In the genomic region with DNA sequence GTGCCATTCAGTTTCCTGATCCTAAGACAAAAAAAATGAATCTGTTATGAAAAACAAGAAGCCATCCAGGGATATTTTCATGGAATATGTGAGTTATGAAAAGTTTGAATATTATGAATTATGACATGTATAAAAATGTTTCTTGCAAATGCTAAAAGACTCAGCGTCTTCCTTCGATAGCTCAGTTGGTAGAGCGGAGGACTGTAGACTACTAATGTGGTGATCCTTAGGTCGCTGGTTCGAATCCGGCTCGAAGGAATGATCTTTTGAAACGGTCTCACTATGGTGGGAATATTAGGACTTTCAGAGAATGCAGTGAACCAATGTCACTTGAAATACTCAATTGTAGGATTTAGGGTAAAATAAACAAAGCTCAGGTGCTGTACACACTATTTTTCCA, we compare ENCODE assay signal across 8 mouse cellular contexts. TPM values are rescaled to one million over a fixed set of nuclear protein-coding genes. Genes with fewer than 3 reads are reported as not detected.
DNase-seq lines count a peak whose midpoint lies in the region; ATAC-seq lines count a peak whose summit lies in the region.

No protein-coding gene starts in this region.

- H3K36me3 ChIP-seq in embryonic facial prominence, embryonic 14.5 days (ENCODE audit: control insufficient read depth, insufficient read depth, low read length), result peaks cover 9% of the 10 kb centered on the region

- H3K4me1 ChIP-seq in embryonic facial prominence, embryonic 14.5 days (ENCODE audit: control insufficient read depth, insufficient read depth, low read length), result peaks cover 13% of the 10 kb centered on the region

- peak; percentile 53 for DNase-seq in heart, adult 8-10 months (ENCODE audit: low spot score)
- DNase-seq in heart, postnatal 25 days (ENCODE audit: low spot score), result no peak
- DNase-seq in right cerebral cortex, postnatal 14 days, result peak; percentile 63
- DNase-seq in right cerebral cortex, adult 18-20 months, result no peak
- DNase-seq in embryonic facial prominence, embryonic 14.5 days (ENCODE audit: low spot score), result peak; percentile 59
- DNase-seq in yolk sac, embryonic 10.5 days (ENCODE audit: low spot score), result peak; percentile 82
- no peak for DNase-seq in gastrocnemius, postnatal 14 days
- DNase-seq in gastrocnemius, postnatal 4 days (ENCODE audit: low spot score in 2 of 2), result no peak

- H3K27me3 ChIP-seq in embryonic facial prominence, embryonic 14.5 days (replicated peaks; ENCODE audit: control insufficient read depth, insufficient read depth, low read length), result no peaks in the 10 kb centered on the region

- 10% methylated on average over 8 of the region's 8 CpGs for WGBS in embryonic facial prominence, embryonic 14.5 days

- H3K9me3 ChIP-seq in embryonic facial prominence, embryonic 14.5 days (ENCODE audit: control insufficient read depth, low read length), result no peaks in the 10 kb centered on the region

- ATAC-seq in embryonic facial prominence, embryonic 14.5 days (ENCODE audit: low read depth), result no peak

- no peak overlapping the region for H3K4me2 ChIP-seq in embryonic facial prominence, embryonic 14.5 days (ENCODE audit: low read depth, low read length)

- H3K27ac ChIP-seq in embryonic facial prominence, embryonic 14.5 days (replicated peaks; ENCODE audit: low read depth, low read length), result no peak overlapping the region

- H3K4me3 ChIP-seq in embryonic facial prominence, embryonic 14.5 days (ENCODE audit: low read depth, low read length), result no peak overlapping the region

- intact Hi-C loops in heart, postnatal 25 days (cut with DNase I), result no loop called here
- intact Hi-C loops in gastrocnemius, postnatal 14 days (cut with DNase I; ENCODE audit: low total_unique reads), result loop anchor here (10.0 kb wide), 1 partner anchor 168 kb away; no protein-coding TSS in a partner anchor

- H3K9ac ChIP-seq in embryonic facial prominence, embryonic 14.5 days (ENCODE audit: low read depth, low read length), result no peak overlapping the region

RNA-seq across cellular contexts. Expression of a gene that starts 2.7 kb away (rescaled TPM):
- total RNA-seq in heart, adult 8-10 months (2022), result 1 to 10 TPM; 4.1 to 4.8 (median 4.7) TPM
- 1 to 10 TPM; 3.9 to 4.4 TPM for total RNA-seq in heart, postnatal 25 days (2021)
- 10.3 and 11.6 TPM in 2 replicates for polyA plus RNA-seq in embryonic facial prominence, embryonic 14.5 days (2014; fragmentation: Nextera tagmentation; extraction: Ambion mirVana)
- 1 to 10 TPM; 4.5 to 4.7 TPM for total RNA-seq in gastrocnemius, postnatal 14 days (2021)
- 1 to 10 TPM; 6.2 to 6.6 TPM for total RNA-seq in gastrocnemius, postnatal 4 days (2021)

RNA-seq across cellular contexts. Expression of a gene that starts 39.4 kb away (rescaled TPM):
- total RNA-seq in heart, adult 8-10 months (2022), result not detected
- total RNA-seq in heart, postnatal 25 days (2021), result not detected
- 0.18 TPM in 1 of 2 replicates, not detected in the other for polyA plus RNA-seq in embryonic facial prominence, embryonic 14.5 days (2014; fragmentation: Nextera tagmentation; extraction: Ambion mirVana)
- not detected for total RNA-seq in gastrocnemius, postnatal 14 days (2021)
- not detected for total RNA-seq in gastrocnemius, postnatal 4 days (2021)

RNA-seq across cellular contexts. Expression of a gene that starts 57.3 kb away (rescaled TPM):
- total RNA-seq in heart, adult 8-10 months (2022), result 10 to 100 TPM; 12.3 to 15.4 (median 14.7) TPM
- 10 to 100 TPM; 16.8 to 20.2 TPM for total RNA-seq in heart, postnatal 25 days (2021)
- 40.2 and 44.9 TPM in 2 replicates for polyA plus RNA-seq in embryonic facial prominence, embryonic 14.5 days (2014; fragmentation: Nextera tagmentation; extraction: Ambion mirVana)
- total RNA-seq in gastrocnemius, postnatal 14 days (2021), result 10 to 100 TPM; 11.5 TPM
- total RNA-seq in gastrocnemius, postnatal 4 days (2021), result 10 to 100 TPM; 17.8 to 20.8 TPM

Comparison
In these comparisons a context has a peak if more than half of its experiments do, and no peak if none do; other contexts are left out.
1. DNase-seq: peak in heart, adult 8-10 months (single experiment), right cerebral cortex, postnatal 14 days (single experiment), embryonic facial prominence, embryonic 14.5 days (single experiment) and yolk sac, embryonic 10.5 days (single experiment); none in heart, postnatal 25 days (single experiment), right cerebral cortex, adult 18-20 months (single experiment), gastrocnemius, postnatal 14 days (single experiment) and gastrocnemius, postnatal 4 days (0 of 2).